Mouse (Mus musculus): ENCODE results near the gene Tph2. TPM values are rescaled to one million over a fixed set of nuclear protein-coding genes. Genes with fewer than 3 reads are reported as not detected.

Tph2 gene
- polyA plus RNA-seq, 1 experiment, result 0.50 TPM

DNA sequence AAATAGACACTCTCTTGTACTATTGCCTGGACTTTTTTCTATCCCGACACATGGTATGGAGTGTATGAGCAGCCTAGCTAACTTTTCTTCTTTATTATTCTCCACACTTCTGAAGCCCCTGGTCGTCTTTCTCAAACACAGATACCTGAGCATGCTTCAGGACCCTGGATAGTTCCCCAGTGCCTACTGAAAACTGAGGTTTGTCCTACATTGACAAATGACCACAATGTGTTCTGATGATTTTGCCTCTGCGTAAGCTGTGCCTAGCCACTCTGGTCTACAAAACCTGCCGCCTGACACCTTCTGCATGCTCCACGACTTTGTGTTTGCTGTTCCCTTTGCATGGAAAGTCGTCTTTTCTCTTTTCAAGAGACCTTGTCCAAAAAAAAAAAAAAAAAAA is 41.2 kb downstream of the Tph2 start:
- DNase-seq (ENCODE audit: extremely low spot score in 1 of 2, low spot score in 1 of 2), result no peak

- peak in 1 of 2 experiments; percentile 14 for DNase-seq (ENCODE audit: extremely low spot score in 1 of 2, low spot score in 1 of 2)
Measured at GRCm38 (mm10) chr10:115137016-115137415, 47.8 kb downstream of the Tph2 start.

GRCm38 (mm10) chr10:115127907-115128306 is 56.9 kb downstream of the Tph2 start:
- DNase-seq (ENCODE audit: extremely low spot score in 1 of 2, low spot score in 1 of 2), result no peak

DNA sequence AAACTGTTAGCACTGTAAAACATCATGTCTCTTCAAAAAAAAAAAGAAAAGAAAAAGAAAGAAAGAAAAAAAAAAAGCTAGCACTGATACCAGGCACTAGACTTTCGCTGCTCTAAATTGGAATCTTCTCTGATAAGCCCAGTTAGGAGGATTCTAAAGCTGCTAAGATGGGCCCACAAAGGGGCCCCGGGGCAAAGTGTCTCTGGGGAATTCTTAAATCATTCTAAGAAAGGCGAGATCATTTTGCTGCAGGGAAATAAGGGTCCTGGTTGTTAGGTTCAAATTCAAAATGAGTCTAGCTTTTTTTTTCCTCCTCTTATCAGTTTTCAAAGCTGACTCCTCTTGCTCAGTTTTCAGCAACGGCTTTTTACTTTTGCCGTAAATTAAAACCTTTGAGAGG is 59.3 kb downstream of the Tph2 start:
- no peak for DNase-seq (ENCODE audit: extremely low spot score in 1 of 2, low spot score in 1 of 2)

GRCm38 (mm10) chr10:115125027-115125426 is 59.8 kb downstream of the Tph2 start:
- no peak for DNase-seq (ENCODE audit: extremely low spot score in 1 of 2, low spot score in 1 of 2)

DNA sequence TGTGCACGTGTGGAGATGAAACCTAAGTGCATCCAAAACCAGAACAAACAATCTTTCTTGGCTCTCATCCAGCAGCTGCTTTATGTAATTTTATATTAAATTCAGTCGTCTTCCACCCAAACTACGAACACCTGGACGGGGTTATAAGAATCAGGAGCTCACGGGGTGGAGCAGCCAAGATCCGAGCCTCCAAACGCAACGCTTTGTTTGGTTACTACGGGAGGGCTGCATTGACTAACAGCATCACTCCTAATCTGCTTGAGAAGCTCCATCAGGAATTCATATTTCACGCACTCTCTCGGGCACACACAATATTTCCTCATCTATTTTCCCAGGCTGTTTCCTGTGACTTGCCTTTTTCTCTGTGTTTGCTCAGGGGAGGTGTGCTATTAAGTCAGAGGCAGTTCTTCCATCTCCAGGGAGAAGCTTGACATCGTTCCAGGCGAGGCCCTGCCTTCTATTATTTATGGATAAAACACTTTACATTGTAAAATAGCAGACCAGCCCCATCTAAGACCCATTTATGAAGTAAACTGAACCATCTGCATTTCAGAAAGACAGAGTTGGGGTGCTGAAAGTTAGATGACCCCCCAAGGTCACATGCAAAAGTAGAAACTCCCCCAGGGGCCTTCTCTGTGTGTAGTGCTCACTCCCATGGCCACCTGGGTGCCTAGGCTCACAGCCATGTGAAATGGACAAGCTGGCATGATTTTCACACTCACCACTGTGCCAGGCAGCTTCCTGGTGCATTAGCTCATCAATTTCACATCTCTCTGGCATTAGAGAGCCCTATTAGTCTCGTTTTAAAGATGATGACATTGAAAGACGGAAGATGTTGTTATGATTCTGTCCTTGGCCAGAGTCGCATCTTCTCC is 76.9 kb downstream of the Tph2 start:
- DNase-seq (ENCODE audit: extremely low spot score in 1 of 2, low spot score in 1 of 2), result no peak

- no peak for DNase-seq (ENCODE audit: extremely low spot score in 1 of 2, low spot score in 1 of 2)
Measured at GRCm38 (mm10) chr10:115104175-115104574, 80.6 kb downstream of the Tph2 start.

DNA sequence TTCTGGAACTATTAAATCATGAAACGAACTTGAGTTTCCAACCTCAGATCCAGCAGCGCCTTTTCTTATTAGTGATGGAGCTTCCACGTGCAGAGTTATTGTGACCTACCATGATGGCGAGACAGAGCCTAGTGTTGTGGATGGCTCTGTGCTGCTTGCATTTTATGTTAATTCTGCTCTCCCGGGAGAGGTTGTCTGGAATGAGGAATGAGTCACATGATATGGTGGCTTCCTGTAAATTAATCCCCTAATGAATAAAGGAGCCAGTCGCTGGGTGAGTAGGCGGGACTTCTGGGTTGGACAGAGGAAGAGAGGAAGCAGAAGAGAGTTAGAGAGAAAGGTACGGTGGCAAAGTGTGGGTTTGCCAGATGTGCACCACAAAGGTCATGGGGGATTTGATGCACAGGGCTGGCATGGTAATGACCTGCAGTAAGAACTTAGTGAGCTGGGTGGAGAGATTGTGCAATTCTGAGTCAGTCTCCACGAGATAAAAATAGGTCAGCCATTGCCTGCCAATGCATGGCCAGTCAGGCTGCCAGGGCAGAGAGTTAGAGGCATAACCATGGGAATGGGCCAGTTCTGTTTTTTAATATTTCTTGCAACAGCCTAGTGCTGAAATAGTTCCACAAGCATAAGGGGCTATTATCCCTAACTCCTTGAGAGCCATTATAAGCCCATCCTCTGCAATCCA is 84.8 kb downstream of the Tph2 start:
- DNase-seq (ENCODE audit: extremely low spot score in 1 of 2, low spot score in 1 of 2), result no peak

DNA sequence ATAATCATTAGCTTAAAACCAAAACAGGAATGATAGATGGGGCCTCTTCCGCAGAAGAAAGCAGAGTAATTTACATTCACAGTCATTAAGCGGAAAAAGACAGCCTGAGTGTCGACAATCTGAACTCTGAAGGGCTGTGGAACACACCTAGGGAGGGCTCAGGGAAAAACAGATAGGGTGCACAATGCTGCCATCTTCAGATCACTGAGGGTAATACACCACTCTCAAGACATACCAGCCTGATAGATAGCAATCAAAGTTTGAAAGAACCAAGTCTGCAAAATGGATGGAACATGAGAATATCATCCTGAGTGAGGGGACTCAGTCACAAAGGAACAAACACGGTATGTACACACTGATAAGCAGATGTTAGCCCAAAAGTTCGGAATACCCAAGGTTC is 87.7 kb downstream of the Tph2 start:
- DNase-seq (ENCODE audit: extremely low spot score in 1 of 2, low spot score in 1 of 2), result peak; percentile 19 to 89

- no peak for DNase-seq (ENCODE audit: extremely low spot score in 1 of 2, low spot score in 1 of 2)
Measured at GRCm38 (mm10) chr10:115096191-115096590, 88.6 kb downstream of the Tph2 start.

DNA sequence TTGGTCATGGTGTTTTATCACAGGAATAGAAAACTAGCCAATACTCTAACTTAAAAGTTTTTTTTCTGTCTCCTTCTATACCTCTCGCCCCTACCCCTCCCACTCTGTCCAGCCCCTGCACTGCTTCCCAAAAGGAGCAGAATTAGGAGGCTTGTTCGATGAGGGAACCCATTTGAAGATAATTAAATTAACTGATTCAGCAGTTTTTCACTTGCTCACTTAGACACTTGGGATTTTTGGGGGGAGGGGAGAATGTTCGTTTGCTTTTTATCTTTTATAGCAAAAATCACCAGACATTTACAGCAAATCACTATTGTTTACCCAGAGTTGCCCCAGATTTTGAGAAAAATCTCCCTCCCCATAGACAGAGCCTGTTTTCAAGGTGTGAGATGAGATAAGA is 106.6 kb downstream of the Tph2 start:
- DNase-seq (ENCODE audit: extremely low spot score in 1 of 2, low spot score in 1 of 2), result no peak

DNA sequence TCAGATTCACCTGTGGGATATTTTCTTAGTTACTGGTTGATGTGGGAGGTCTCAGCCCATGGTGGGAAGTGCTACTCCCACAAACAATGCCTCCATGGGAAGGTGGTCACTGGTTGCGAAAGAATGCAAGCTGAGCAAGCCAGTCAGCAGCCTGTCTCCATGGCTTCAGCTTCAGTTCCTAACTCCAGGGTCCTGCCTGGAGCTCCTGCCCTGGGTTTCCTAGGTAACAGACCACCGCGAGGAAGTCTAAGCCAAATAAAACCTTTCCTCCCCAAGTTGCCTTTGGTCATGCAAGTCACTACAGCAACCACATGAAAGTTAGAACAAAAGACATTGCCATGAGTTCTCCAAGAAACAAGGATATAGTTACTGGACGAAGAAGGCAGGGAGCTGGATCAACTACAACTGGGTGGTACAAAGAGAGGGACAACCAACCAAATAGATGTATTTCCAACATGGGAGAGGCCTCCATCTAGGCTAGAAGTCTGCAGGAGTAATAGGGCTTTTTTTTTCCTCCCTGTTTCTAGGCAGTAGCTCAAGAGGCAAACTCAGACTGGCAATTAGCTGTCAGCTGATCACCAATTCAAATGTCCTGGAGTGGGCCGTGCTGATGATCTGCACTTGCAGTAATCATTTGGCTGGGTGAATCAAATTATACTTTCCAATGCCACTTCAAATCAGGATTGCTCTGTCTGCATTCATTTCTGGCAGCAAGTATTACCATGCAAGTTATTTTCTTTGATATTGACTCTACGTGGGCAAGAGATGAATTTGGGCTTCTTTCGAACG is 115.5 kb downstream of the Tph2 start:
- DNase-seq (ENCODE audit: extremely low spot score in 1 of 2, low spot score in 1 of 2), result peak in 1 of 2 experiments; percentile 14

DNA sequence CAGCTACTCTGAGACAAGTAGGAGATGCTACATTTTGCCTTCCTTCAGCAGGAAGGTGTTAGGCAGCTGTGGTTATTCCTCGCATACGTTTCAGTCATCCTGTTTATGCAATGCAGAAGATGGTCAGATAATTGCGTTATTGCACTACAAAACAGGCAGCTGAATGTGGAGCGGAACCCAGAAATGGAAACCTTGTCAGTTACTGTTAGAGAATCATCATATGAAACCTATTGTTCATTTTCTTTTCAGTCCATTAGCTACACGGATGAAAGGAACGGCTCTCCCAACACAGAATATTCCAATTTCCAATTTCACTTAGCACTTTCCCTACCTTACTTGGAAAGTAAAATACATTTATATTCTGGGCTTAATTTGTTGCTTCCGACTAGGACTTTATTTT is 120.9 kb downstream of the Tph2 start:
- no peak for DNase-seq (ENCODE audit: extremely low spot score in 1 of 2, low spot score in 1 of 2)

DNA sequence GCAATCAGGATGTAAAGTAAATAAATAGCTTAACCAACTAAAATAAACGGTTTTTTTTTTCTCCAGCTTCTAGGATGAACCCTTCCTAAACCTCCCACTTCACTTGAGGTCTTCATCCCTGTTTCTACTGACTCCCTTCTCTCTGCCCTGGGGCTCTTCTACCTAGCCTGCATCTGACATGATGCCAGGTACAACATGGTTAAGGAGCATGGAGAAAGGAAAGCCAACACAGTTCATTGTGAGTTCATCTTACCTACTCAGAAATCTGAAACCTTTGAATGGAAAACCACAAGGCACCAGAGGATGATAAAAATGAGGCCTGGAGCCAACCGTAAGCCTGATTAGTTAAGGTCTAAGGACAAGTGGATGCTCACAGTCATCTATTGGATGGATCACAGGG is 123.3 kb downstream of the Tph2 start:
- no peak for DNase-seq (ENCODE audit: extremely low spot score in 1 of 2, low spot score in 1 of 2)

DNA sequence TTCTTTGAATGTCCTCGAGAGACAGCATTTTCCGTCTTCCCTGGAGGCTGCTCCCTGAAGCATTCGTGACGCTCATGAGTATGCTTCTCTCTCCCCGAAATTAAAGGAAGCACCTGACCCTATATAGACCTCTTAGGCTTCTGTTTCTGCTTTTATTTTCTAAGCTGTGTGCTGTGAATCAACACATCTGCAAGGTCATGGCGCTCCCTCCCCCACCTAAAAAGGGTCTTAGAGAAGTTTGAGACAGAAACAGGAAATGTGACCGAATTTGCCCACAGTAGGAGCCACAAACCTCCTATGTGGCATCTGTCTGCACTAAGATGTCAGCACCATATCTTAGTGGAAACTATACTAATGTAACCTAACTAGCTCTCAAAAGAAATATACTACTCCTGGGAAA is 124.1 kb downstream of the Tph2 start:
- DNase-seq (ENCODE audit: extremely low spot score in 1 of 2, low spot score in 1 of 2), result no peak

- DNase-seq (ENCODE audit: extremely low spot score in 1 of 2, low spot score in 1 of 2), result no peak
Measured at GRCm38 (mm10) chr10:115051602-115052001, 133.2 kb downstream of the Tph2 start.

- no peak for DNase-seq (ENCODE audit: extremely low spot score in 1 of 2, low spot score in 1 of 2)
Measured at GRCm38 (mm10) chr10:115050674-115051073, 134.1 kb downstream of the Tph2 start.

GRCm38 (mm10) chr10:115050178-115050577 is 134.6 kb downstream of the Tph2 start:
- DNase-seq (ENCODE audit: extremely low spot score in 1 of 2, low spot score in 1 of 2), result no peak

DNA sequence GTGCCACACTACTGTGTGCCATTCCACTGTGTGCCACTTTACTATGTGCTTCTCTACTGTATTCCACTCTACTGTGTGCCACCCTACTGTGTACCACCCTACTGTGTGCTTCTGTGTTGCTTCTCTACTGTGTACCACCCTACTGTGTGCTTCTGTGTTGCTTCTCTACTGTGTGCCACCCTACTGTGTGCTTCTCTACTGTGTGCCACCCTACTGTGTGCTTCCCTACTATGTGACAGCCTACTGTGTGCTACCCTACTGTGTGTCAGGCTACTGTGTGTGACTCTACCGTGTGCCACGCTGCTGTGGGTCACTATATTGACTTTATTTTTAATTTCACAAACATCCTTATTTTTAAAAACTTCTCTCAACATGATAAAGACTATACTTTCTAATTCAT is 136.3 kb downstream of the Tph2 start:
- no peak for DNase-seq (ENCODE audit: extremely low spot score in 1 of 2, low spot score in 1 of 2)

DNA sequence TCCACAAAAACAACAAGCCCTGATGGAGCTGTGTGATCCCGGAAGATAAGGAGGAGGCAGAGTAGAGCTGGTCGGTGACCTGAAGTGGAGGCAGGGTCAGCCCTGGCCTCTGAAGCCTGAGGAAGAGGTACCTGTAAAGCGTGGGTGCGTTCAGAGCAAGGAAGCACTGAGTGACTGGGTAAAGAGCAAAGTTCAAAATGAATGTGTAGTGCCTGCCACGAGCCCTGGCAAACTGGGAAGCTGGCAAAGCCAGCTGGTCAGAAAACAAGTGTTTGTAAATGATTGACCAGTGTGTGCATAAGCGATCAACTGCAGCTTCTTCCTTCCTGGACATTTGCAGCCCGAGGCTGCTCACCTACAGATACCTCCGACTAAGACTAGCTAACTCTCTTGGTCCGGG is 149.1 kb downstream of the Tph2 start:
- DNase-seq (ENCODE audit: extremely low spot score in 1 of 2, low spot score in 1 of 2), result no peak
